Mouse (Mus musculus): Measurements from ENCODE around the gene Tomm6. TPM values are rescaled to one million over a fixed set of nuclear protein-coding genes. Genes with fewer than 3 reads are reported as not detected.

The Tomm6 gene
- polyA plus RNA-seq, 1 experiment from 2014 or later = 318 TPM

Other genes with a start within 250 kb of the Tomm6 start
- gene Taf8, start 186.1 kb downstream of the Tomm6 start, polyA plus RNA-seq (2015; fragmentation: Nextera tagmentation; extraction: Ambion mirVana) = 35.1 and 35.8 TPM in 2 replicates
- 295 and 301 TPM in 2 replicates for gene Ccnd3, start 183.3 kb downstream of the Tomm6 start, polyA plus RNA-seq (2015; fragmentation: Nextera tagmentation; extraction: Ambion mirVana)
- gene Bysl, start 76.9 kb downstream of the Tomm6 start, polyA plus RNA-seq (2015; fragmentation: Nextera tagmentation; extraction: Ambion mirVana) = 24.5 and 25.9 TPM in 2 replicates
- gene Med20, start 76.8 kb downstream of the Tomm6 start, polyA plus RNA-seq (2015; fragmentation: Nextera tagmentation; extraction: Ambion mirVana) = 47.7 and 53.9 TPM in 2 replicates
- 1.6 TPM in 2 replicates for gene Gm20517, start 76.8 kb downstream of the Tomm6 start, polyA plus RNA-seq (2015; fragmentation: Nextera tagmentation; extraction: Ambion mirVana)
- gene Usp49, start 57.7 kb downstream of the Tomm6 start, polyA plus RNA-seq (2015; fragmentation: Nextera tagmentation; extraction: Ambion mirVana) = 3.7 and 5.3 TPM in 2 replicates
- 6.6 and 7.3 TPM in 2 replicates for gene Frs3, start 644 bp upstream of the Tomm6 start, polyA plus RNA-seq (2015; fragmentation: Nextera tagmentation; extraction: Ambion mirVana)
- 0.24 and 0.90 TPM in 2 replicates for gene Gm21981, start 6.1 kb upstream of the Tomm6 start, polyA plus RNA-seq (2015; fragmentation: Nextera tagmentation; extraction: Ambion mirVana)
- 0.84 and 1.3 TPM in 2 replicates for gene Prickle4, start 6.3 kb upstream of the Tomm6 start, polyA plus RNA-seq (2015; fragmentation: Nextera tagmentation; extraction: Ambion mirVana)
- gene Pgc, start 38.5 kb upstream of the Tomm6 start, polyA plus RNA-seq (2015; fragmentation: Nextera tagmentation; extraction: Ambion mirVana) = 0.92 TPM in 1 of 2 replicates, not detected in the other
- 18.1 and 19.6 TPM in 2 replicates for gene Tfeb, start 48.6 kb upstream of the Tomm6 start, polyA plus RNA-seq (2015; fragmentation: Nextera tagmentation; extraction: Ambion mirVana)
- 13.9 and 14.0 TPM in 2 replicates for gene Mdfi, start 146.3 kb upstream of the Tomm6 start, polyA plus RNA-seq (2015; fragmentation: Nextera tagmentation; extraction: Ambion mirVana)
- gene Foxp4, start 236.3 kb upstream of the Tomm6 start, polyA plus RNA-seq (2015; fragmentation: Nextera tagmentation; extraction: Ambion mirVana) = 8.3 and 11.6 TPM in 2 replicates